Comparison of ENCODE assay signal across 7 mouse cellular contexts in genomic region chr2:10516516-10516915, GRCm38 (mm10).
"Had no signal": no experiment of that assay in that cellular context is flagged by ENCODE, and none has a peak within 500 bp of the region (broad histone marks: within the 10 kb centered on the region; RNA-seq: fewer than 3 reads in every experiment).

No protein-coding gene starts in this region.

- H3K9me3 ChIP-seq: hindbrain, embryonic 15.5 days; limb, embryonic 10.5 days; midbrain, embryonic 13.5 days had no signal

- H3K4me1 ChIP-seq: hindbrain, embryonic 15.5 days; limb, embryonic 10.5 days; midbrain, embryonic 13.5 days had no signal

- DNase-seq: lung, adult 18-20 months; right cerebral cortex, postnatal 14 days had no signal

- H3K27ac ChIP-seq: hindbrain, embryonic 15.5 days; left cerebral cortex, adult 2 months; limb, embryonic 10.5 days; midbrain, embryonic 13.5 days; stomach, postnatal 0 days had no signal

- H3K9ac ChIP-seq: hindbrain, embryonic 15.5 days; midbrain, embryonic 13.5 days had no signal

- H3K4me3 ChIP-seq: hindbrain, embryonic 15.5 days; left cerebral cortex, adult 2 months; limb, embryonic 10.5 days; midbrain, embryonic 13.5 days had no signal

- H3K36me3 ChIP-seq: hindbrain, embryonic 15.5 days; limb, embryonic 10.5 days; midbrain, embryonic 13.5 days had no signal

- H3K4me2 ChIP-seq: hindbrain, embryonic 15.5 days; midbrain, embryonic 13.5 days had no signal

- ATAC-seq: midbrain, embryonic 13.5 days had no signal

- H3K27me3 ChIP-seq: hindbrain, embryonic 15.5 days; midbrain, embryonic 13.5 days had no signal
